Mouse (Mus musculus): ENCODE results near the gene Wnt2.

- TF ChIP-seq EP300 (IDR thresholded peaks at IDR 0.05; ENCODE audit: low read depth) (no peak), CTCF (IDR thresholded peaks at IDR 0.05; ENCODE audit: low read depth) (peak; percentile 61)
Measured at GRCm38 (mm10) chr6:18078615-18079014, 48.2 kb upstream of the Wnt2 start.
